Mouse (Mus musculus): ENCODE measurements around the gene Cog6. TPM values are rescaled to one million over a fixed set of nuclear protein-coding genes. Genes with fewer than 3 reads are reported as not detected.
A peak's percentile ranks its signal among the peaks of the same experiment; 100 is the strongest.

Gene Cog6
- polyA plus RNA-seq, 1 experiment from 2014 or later, result 54.9 TPM

DNA sequence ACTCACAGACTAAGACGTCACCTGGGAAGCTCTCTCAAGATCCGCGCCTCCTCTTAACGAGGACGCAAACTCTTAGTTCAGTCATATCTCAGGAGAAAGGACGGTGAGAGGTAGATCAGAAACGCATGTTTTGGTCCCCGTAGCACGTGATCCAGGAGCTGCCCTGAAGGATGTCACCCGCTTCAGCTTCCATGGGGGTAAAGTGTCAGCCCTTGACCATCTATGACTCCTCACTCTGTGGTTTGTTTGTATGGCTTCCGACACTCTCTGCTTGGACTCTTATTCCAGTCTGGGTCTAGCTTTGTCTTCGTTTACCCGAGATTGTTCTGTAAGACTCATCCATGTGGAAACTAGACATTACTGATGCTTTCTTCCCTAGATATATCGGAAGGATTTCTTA lies 54.6 kb downstream of the Cog6 start:
- no peaks in the 10 kb centered on the region for H3K36me3 ChIP-seq (ENCODE audit: control insufficient read depth, insufficient read depth, low read length)
- H3K27ac ChIP-seq (ENCODE audit: low read depth, low read length), result no peak overlapping the region
- no peak for ATAC-seq (ENCODE audit: insufficient read depth, low FRiP score, low TSS enrichment)
- H3K9me3 ChIP-seq (ENCODE audit: control insufficient read depth, low read length), result no peaks in the 10 kb centered on the region
- no peak for DNase-seq (ENCODE audit: low spot score)
- H3K27me3 ChIP-seq (ENCODE audit: control insufficient read depth, insufficient read depth, low read length), result no peaks in the 10 kb centered on the region
- no peaks in the 10 kb centered on the region for H3K4me1 ChIP-seq (ENCODE audit: control insufficient read depth, insufficient read depth, low read length)
- no peak overlapping the region for H3K4me2 ChIP-seq (ENCODE audit: low read depth)
- H3K9ac ChIP-seq (ENCODE audit: low read length), result no peak overlapping the region
- 95% methylated on average over 14 of the region's 14 CpGs for WGBS
- no peak overlapping the region for H3K4me3 ChIP-seq (ENCODE audit: low read depth, low read length)

DNA sequence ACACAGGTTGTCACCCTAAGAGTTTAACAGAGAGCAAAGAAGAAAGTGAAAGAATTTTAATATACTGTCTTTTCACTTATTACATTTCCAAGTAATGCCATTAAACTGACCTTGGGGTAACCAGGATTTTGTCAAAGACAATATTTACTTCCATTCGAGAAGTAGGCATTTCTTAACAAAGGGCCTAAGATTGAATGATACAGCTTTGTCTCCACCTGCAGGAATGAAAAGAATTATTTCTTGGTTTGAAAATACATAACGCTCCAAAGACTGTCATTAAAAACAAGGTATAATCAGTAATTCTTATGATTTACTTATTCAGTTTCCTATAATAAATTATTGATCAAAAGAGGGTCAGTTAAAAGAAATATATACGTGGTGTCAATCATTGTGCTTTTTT lies 55.4 kb downstream of the Cog6 start:
- WGBS, result 92% methylated on average over 3 of the region's 3 CpGs
- Histone ChIP-seq H3K36me3 (ENCODE audit: control insufficient read depth, insufficient read depth, low read length) (no peaks in the 10 kb centered on the region), H3K4me3 (ENCODE audit: low read depth, low read length) (no peak overlapping the region), H3K9ac (ENCODE audit: low read length) (no peak overlapping the region), H3K27me3 (ENCODE audit: control insufficient read depth, insufficient read depth, low read length) (no peaks in the 10 kb centered on the region), H3K4me2 (ENCODE audit: low read depth) (no peak overlapping the region), H3K9me3 (ENCODE audit: control insufficient read depth, low read length) (no peaks in the 10 kb centered on the region), H3K27ac (ENCODE audit: low read depth, low read length) (no peak overlapping the region), H3K4me1 (ENCODE audit: control insufficient read depth, insufficient read depth, low read length) (no peaks in the 10 kb centered on the region)
- DNase-seq (ENCODE audit: low spot score) (no peak), ATAC-seq (ENCODE audit: insufficient read depth, low FRiP score, low TSS enrichment) (no peak)

DNA sequence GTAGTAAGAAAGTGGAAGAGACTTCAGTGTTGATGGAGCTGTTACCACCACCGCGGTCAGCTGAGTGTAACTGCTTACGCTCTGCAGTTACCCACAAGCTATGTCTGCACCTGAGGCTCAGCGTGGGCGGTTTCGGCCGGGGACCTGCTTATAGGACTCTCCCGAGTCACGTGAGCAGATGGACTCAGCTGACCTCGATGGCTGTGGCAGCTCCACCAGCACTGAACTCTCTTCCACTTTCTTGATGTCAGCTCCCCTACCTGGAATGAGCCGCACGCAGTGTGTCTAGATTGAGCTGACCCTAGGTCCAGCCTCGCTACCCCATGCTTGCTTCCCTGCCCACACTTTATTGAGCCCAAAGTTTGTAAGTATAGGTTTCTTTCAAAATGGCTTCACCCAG lies 56.1 kb downstream of the Cog6 start:
- Histone ChIP-seq H3K27me3 (ENCODE audit: control insufficient read depth, insufficient read depth, low read length) (no peaks in the 10 kb centered on the region), H3K4me2 (ENCODE audit: low read depth) (no peak overlapping the region), H3K4me3 (ENCODE audit: low read depth, low read length) (no peak overlapping the region), H3K36me3 (ENCODE audit: control insufficient read depth, insufficient read depth, low read length) (no peaks in the 10 kb centered on the region), H3K9ac (ENCODE audit: low read length) (no peak overlapping the region), H3K27ac (ENCODE audit: low read depth, low read length) (no peak overlapping the region), H3K9me3 (ENCODE audit: control insufficient read depth, low read length) (no peaks in the 10 kb centered on the region), H3K4me1 (ENCODE audit: control insufficient read depth, insufficient read depth, low read length) (no peaks in the 10 kb centered on the region)
- ATAC-seq (ENCODE audit: insufficient read depth, low FRiP score, low TSS enrichment) (no peak), DNase-seq (ENCODE audit: low spot score) (no peak)
- 95% methylated on average over 13 of the region's 13 CpGs for WGBS

DNA sequence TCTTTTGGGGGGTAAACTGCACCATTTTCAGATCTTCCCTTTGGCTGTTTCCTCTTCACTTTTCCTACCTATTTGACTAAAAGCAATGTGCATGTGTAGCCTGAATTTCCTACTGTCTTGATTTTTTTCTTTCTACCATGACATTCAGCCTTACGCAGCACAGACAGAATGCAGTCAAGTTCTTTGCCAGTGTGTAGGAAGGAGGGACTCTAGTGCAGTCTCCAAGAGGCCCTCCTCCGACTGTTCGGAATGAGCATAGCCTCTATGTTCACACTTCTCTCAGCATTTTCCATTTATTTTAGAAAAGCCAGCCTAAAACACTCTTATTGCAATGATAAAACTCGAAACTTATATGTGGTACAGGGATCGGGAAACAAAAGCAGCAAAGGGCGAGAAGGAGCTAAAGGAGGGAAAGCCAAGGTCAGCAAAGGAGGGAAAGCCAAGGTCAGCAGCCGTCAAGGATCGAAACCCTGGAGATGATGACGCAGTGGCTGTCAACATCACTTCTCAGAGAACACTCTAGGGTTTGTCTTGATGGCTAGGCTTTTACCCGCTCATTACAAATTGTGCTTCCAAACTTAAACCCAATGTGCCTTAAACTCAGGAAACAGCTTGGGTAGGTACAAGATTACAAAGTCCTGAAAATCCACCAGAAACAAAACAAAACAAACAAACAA lies 58.5 kb downstream of the Cog6 start:
- no peak overlapping the region for H3K4me2 ChIP-seq (ENCODE audit: low read depth)
- ATAC-seq (ENCODE audit: insufficient read depth, low FRiP score, low TSS enrichment), result no peak
- 91% methylated on average over 10 of the region's 10 CpGs for WGBS
- H3K36me3 ChIP-seq (ENCODE audit: control insufficient read depth, insufficient read depth, low read length), result no peaks in the 10 kb centered on the region
- no peak overlapping the region for H3K4me3 ChIP-seq (ENCODE audit: low read depth, low read length)
- H3K9me3 ChIP-seq (ENCODE audit: control insufficient read depth, low read length), result no peaks in the 10 kb centered on the region
- H3K4me1 ChIP-seq (ENCODE audit: control insufficient read depth, insufficient read depth, low read length), result no peaks in the 10 kb centered on the region; the same call in 1 of the 2 replicates
- no peak for DNase-seq (ENCODE audit: low spot score)
- H3K9ac ChIP-seq (ENCODE audit: low read length), result no peak overlapping the region
- no peaks in the 10 kb centered on the region for H3K27me3 ChIP-seq (ENCODE audit: control insufficient read depth, insufficient read depth, low read length)
- H3K27ac ChIP-seq (ENCODE audit: low read depth, low read length), result no peak overlapping the region

DNA sequence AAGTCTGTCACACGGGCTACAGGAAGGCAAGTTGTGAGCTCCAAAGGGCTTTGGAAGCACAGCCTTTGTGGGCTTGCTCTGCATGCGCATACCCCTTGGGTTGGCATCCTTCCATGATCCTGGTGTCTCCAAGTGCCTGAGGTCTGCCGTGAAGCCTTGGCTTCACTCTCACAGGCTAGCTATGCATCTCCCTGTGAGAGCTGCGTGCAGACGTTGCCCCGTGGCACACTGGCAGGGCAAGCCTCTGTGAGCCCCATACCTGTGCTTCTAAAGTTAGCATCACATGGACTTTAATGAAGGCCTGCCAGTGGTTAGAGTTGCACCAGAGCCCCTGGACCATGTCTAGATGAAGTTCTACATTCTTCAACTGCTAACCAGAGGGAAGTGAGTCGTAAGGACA lies 59.2 kb downstream of the Cog6 start:
- ATAC-seq (ENCODE audit: insufficient read depth, low FRiP score, low TSS enrichment) (no peak), DNase-seq (ENCODE audit: low spot score) (no peak)
- Histone ChIP-seq H3K36me3 (ENCODE audit: control insufficient read depth, insufficient read depth, low read length) (no peaks in the 10 kb centered on the region), H3K4me3 (ENCODE audit: low read depth, low read length) (no peak overlapping the region), H3K27me3 (ENCODE audit: control insufficient read depth, insufficient read depth, low read length) (no peaks in the 10 kb centered on the region), H3K9me3 (ENCODE audit: control insufficient read depth, low read length) (no peaks in the 10 kb centered on the region), H3K4me1 (ENCODE audit: control insufficient read depth, insufficient read depth, low read length) (no peaks in the 10 kb centered on the region; the same call in 1 of the 2 replicates), H3K4me2 (ENCODE audit: low read depth) (no peak overlapping the region), H3K27ac (ENCODE audit: low read depth, low read length) (no peak overlapping the region), H3K9ac (ENCODE audit: low read length) (no peak overlapping the region)
- 93% methylated on average over 7 of the region's 7 CpGs for WGBS

DNA sequence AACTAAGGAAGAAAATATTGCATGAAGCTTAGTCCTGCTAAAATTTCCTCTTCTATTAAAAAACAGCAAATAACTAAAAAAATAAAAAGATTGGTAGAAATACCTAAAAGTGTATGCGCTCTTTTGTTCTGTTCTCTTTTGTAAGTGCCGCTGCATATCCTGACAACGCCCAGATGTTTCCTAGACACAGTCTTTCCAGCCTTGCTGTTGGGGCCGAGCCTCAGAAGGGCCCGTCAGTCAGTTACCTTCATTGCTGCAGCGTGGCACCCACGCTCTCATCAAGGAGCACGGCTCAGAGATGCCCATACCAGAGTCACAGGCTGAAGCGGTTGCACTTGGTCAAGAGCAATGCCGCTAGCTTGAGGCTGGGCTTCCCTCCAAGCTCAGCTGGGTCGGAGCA lies 60.8 kb downstream of the Cog6 start:
- Histone ChIP-seq H3K27ac (ENCODE audit: low read depth, low read length) (0 out of 2 replicates have a peak overlapping the region, but pooled peaks have one; percentile 34), H3K4me1 (ENCODE audit: control insufficient read depth, insufficient read depth, low read length) (no peaks in the 10 kb centered on the region; the same call in 1 of the 2 replicates), H3K9me3 (ENCODE audit: control insufficient read depth, low read length) (no peaks in the 10 kb centered on the region), H3K4me3 (ENCODE audit: low read depth, low read length) (no peak overlapping the region), H3K36me3 (ENCODE audit: control insufficient read depth, insufficient read depth, low read length) (no peaks in the 10 kb centered on the region), H3K4me2 (ENCODE audit: low read depth) (no peak overlapping the region), H3K9ac (ENCODE audit: low read length) (no peak overlapping the region), H3K27me3 (ENCODE audit: control insufficient read depth, insufficient read depth, low read length) (no peaks in the 10 kb centered on the region)
- DNase-seq (ENCODE audit: low spot score) (no peak), ATAC-seq (ENCODE audit: insufficient read depth, low FRiP score, low TSS enrichment) (no peak)
- WGBS, result 87% methylated on average over 11 of the region's 11 CpGs

DNA sequence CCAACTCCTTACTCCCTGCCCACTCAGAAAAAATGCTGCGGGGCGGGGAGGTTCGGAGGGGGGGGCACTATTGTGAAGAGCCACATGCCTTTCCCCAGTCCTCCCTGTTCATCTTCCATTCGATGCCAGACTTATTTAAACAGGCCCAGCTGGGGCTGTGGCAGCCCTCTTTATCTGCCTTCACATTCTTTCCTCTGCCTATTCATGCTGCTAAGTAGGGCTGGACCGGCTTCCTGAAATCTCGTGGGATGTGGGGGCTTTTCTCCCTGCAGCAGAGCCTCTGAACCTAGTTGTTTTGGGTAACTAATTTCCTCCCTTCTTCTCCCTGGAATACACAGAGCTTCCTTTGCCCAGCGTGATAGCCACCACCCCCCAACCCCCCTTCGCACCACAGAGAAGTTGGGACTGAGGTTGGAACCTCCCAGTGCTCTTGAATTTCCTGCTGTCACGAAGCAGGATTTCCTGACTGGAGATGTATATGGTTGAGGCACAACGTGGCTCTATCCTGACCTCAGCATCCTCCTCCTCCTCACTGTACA lies 61.5 kb downstream of the Cog6 start:
- DNase-seq (ENCODE audit: low spot score) (peak; percentile 29), ATAC-seq (ENCODE audit: insufficient read depth, low FRiP score, low TSS enrichment) (no peak)
- Histone ChIP-seq H3K9me3 (ENCODE audit: control insufficient read depth, low read length) (no peaks in the 10 kb centered on the region), H3K27me3 (ENCODE audit: control insufficient read depth, insufficient read depth, low read length) (no peaks in the 10 kb centered on the region), H3K27ac (ENCODE audit: low read depth, low read length) (no peak overlapping the region), H3K4me3 (ENCODE audit: low read depth, low read length) (no peak overlapping the region), H3K4me1 (ENCODE audit: control insufficient read depth, insufficient read depth, low read length) (no peaks in the 10 kb centered on the region; the same call in 1 of the 2 replicates), H3K36me3 (ENCODE audit: control insufficient read depth, insufficient read depth, low read length) (no peaks in the 10 kb centered on the region), H3K4me2 (ENCODE audit: low read depth) (no peak overlapping the region), H3K9ac (ENCODE audit: low read length) (no peak overlapping the region)
- 26% methylated on average over 10 of the region's 10 CpGs for WGBS

DNA sequence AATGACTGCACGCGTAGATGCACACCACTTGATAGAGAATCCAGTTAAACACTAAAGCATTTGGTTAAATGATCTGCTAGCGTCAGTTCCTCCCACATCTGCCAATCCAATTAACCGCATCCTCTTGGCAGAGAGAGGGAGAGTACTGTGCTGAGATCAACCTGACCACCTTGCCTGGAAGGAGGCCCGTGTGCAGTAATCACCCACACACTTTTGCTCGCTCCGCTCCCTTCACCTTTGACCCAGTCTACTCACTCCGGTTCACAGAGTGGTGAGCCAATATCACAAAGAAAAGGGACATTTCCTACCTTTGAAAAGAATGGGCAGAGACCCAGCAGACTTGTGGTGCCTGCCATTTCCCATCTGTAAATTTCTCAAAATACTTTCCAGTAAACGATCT lies 62.4 kb downstream of the Cog6 start:
- Histone ChIP-seq H3K27me3 (ENCODE audit: control insufficient read depth, insufficient read depth, low read length) (no peaks in the 10 kb centered on the region), H3K9ac (ENCODE audit: low read length) (no peak overlapping the region), H3K36me3 (ENCODE audit: control insufficient read depth, insufficient read depth, low read length) (no peaks in the 10 kb centered on the region), H3K4me3 (ENCODE audit: low read depth, low read length) (no peak overlapping the region), H3K27ac (ENCODE audit: low read depth, low read length) (no peak overlapping the region), H3K4me2 (ENCODE audit: low read depth) (no peak overlapping the region), H3K4me1 (ENCODE audit: control insufficient read depth, insufficient read depth, low read length) (no peaks in the 10 kb centered on the region; the same call in 1 of the 2 replicates), H3K9me3 (ENCODE audit: control insufficient read depth, low read length) (no peaks in the 10 kb centered on the region)
- DNase-seq (ENCODE audit: low spot score), result no peak
- WGBS, result 70% methylated on average over 9 of the region's 9 CpGs
- no peak for ATAC-seq (ENCODE audit: insufficient read depth, low FRiP score, low TSS enrichment)

DNA sequence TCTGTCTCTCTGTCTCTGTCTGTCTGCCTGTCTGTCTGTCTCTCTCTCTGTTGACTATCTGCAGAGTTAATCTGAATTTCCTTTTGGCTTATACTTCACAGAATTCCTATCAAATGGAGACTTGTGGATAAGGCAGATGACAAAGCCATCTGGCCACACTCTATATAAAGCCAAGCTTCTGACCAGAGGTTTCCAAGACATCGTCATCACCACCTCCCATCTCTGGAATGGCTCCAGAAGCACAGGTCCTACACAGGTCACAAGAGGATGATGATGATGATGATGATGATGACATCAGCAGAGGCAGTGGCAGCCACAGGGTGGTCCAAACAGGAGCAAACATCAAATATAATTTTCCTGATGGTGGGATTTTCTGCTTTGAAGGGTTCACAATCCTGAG lies 63.2 kb downstream of the Cog6 start:
- Histone ChIP-seq H3K27ac (ENCODE audit: low read depth, low read length) (no peak overlapping the region), H3K36me3 (ENCODE audit: control insufficient read depth, insufficient read depth, low read length) (no peaks in the 10 kb centered on the region), H3K9me3 (ENCODE audit: control insufficient read depth, low read length) (no peaks in the 10 kb centered on the region), H3K27me3 (ENCODE audit: control insufficient read depth, insufficient read depth, low read length) (no peaks in the 10 kb centered on the region), H3K4me3 (ENCODE audit: low read depth, low read length) (no peak overlapping the region), H3K4me1 (ENCODE audit: control insufficient read depth, insufficient read depth, low read length) (no peaks in the 10 kb centered on the region; the same call in 1 of the 2 replicates), H3K9ac (ENCODE audit: low read length) (no peak overlapping the region), H3K4me2 (ENCODE audit: low read depth) (no peak overlapping the region)
- no peak for DNase-seq (ENCODE audit: low spot score)
- 89% methylated on average over 1 of the region's 1 CpGs for WGBS
- no peak for ATAC-seq (ENCODE audit: insufficient read depth, low FRiP score, low TSS enrichment)
